Mouse (Mus musculus) ES-E14 (cell line): ENCODE data around the gene Ddx46.

Experiments used
- CHD2 ChIP-seq: IDR thresholded peaks from 2 replicates; pipeline ENCODE4 v1.6.1; 2014; ENCODE audit warnings: mild to moderate bottlenecking, low read depth, low read length, inconsistent platforms
- MAFK ChIP-seq: IDR thresholded peaks from 2 replicates; pipeline ENCODE4 v1.6.1; 2014; ENCODE audit warnings: mild to moderate bottlenecking, low read depth, low read length, inconsistent platforms; ENCODE audit not compliant: insufficient read depth
- ZC3H11A ChIP-seq: IDR thresholded peaks from 2 replicates; pipeline ENCODE4 v1.6.1; 2012; ENCODE audit warnings: low read depth, mild to moderate bottlenecking, inconsistent platforms, low read length, borderline replicate concordance
- ZNF384 ChIP-seq: IDR thresholded peaks from 2 replicates; pipeline ENCODE4 v1.6.1; 2012; ENCODE audit warnings: low read depth, low read length, inconsistent platforms

DNA sequence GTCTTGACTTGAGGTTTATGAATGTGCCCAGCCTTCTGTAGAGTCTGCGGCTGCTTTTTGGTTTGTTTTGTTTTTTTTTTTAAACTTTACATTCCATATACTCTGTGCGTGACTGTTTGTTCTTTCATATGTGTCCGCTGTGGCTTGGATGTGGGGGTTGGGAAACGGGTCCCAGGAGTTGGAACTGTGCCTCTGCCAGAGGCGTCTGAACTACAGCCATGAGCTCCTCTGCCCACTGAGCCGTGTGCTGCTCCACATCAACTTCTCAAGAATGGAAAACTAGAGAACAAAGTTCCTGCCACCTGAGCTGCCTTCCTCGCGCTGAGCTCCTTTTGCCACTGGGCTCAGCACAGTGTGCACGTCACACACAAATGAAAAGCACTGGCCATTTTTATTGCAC lies 47.4 kb downstream of the Ddx46 start:
- TF ChIP-seq ZC3H11A (no peak), ZNF384 (no peak), CHD2 (no peak), MAFK (no peak)
